Mouse (Mus musculus) erythroblast, embryonic 14.5 days (primary cell): ENCODE results near the gene Grip1. TPM values are rescaled to one million over a fixed set of nuclear protein-coding genes. Genes with fewer than 3 reads are reported as not detected.

Source experiments
- H3K27me3 ChIP-seq: 2 replicates; pipeline ENCODE4 v1.6.1; 2012; ENCODE audit warnings: inconsistent platforms; ENCODE audit not compliant: control insufficient read depth
- H3K36me3 ChIP-seq: 2 replicates; pipeline ENCODE4 v1.6.1; 2012; ENCODE audit warnings: mild to moderate bottlenecking, inconsistent platforms; ENCODE audit not compliant: control insufficient read depth
- H3K4me1 ChIP-seq: 2 replicates; pipeline ENCODE4 v1.6.1; 2012; ENCODE audit warnings: inconsistent platforms; ENCODE audit not compliant: control insufficient read depth
- H3K4me3 ChIP-seq: replicated peaks from 2 replicates; pipeline ENCODE3; 2012; ENCODE audit warnings: moderate library complexity, mild to moderate bottlenecking, inconsistent platforms
- H3K9me3 ChIP-seq: 2 replicates; pipeline ENCODE4 v1.6.1; 2012; ENCODE audit warnings: low read length, inconsistent platforms, mixed read lengths; ENCODE audit not compliant: control insufficient read depth
- GATA1 ChIP-seq: IDR thresholded peaks from 2 replicates; pipeline ENCODE4 v1.6.1; 2012; ENCODE audit warnings: low read length, inconsistent platforms, mixed read lengths
- TAL1 ChIP-seq: IDR thresholded peaks from 3 replicates; pipeline ENCODE4 v1.6.1; 2012; ENCODE audit warnings: low read length, inconsistent platforms, mixed read lengths
- polyA plus RNA-seq: library from polyadenylated mRNA; stranded (reverse); fragments of >175 nt; gene quantifications from 2 replicates; pipeline ENCODE4 v1.2.3, GENCODE M21; 2012

The Grip1 gene
- polyA plus RNA-seq, 1 experiment = not detected

- no peaks in the 10 kb centered on the region for H3K4me1 ChIP-seq
- H3K4me3 ChIP-seq = no peak overlapping the region
- H3K36me3 ChIP-seq = no peaks in the 10 kb centered on the region
- H3K9me3 ChIP-seq = no peaks in the 10 kb centered on the region; the same call in 1 of the 2 replicates
- H3K27me3 ChIP-seq = no peaks in the 10 kb centered on the region
- TF ChIP-seq GATA1 = no peak
- TF ChIP-seq TAL1 = no peak
Observed at GRCm38 (mm10) chr10:120064424-120064823, 610.8 kb downstream of the Grip1 start.

- H3K9me3 ChIP-seq = no peaks in the 10 kb centered on the region; the same call in 1 of the 2 replicates
- H3K36me3 ChIP-seq = no peaks in the 10 kb centered on the region
- no peak for TF ChIP-seq TAL1
- no peak for TF ChIP-seq GATA1
- no peak overlapping the region for H3K4me3 ChIP-seq
- no peaks in the 10 kb centered on the region for H3K27me3 ChIP-seq
- H3K4me1 ChIP-seq = no peaks in the 10 kb centered on the region
Observed at GRCm38 (mm10) chr10:120066319-120066718, 612.7 kb downstream of the Grip1 start.

- no peak for TF ChIP-seq GATA1
- H3K4me1 ChIP-seq = no peaks in the 10 kb centered on the region
- H3K27me3 ChIP-seq = no peaks in the 10 kb centered on the region
- H3K9me3 ChIP-seq = no peaks in the 10 kb centered on the region
- H3K4me3 ChIP-seq = no peak overlapping the region
- H3K36me3 ChIP-seq = peaks cover 9% of the 10 kb centered on the region
Observed at GRCm38 (mm10) chr10:120077850-120078249, 624.2 kb downstream of the Grip1 start.

GRCm38 (mm10) chr10:120092548-120092947 is 638.9 kb downstream of the Grip1 start:
- TF ChIP-seq GATA1 (no peak), TAL1 (no peak)
- H3K27me3 ChIP-seq = no peaks in the 10 kb centered on the region
- H3K9me3 ChIP-seq = no peaks in the 10 kb centered on the region
- no peaks in the 10 kb centered on the region for H3K4me1 ChIP-seq
- no peak overlapping the region for H3K4me3 ChIP-seq
- peaks cover 96% of the 10 kb centered on the region for H3K36me3 ChIP-seq

GRCm38 (mm10) chr10:120095136-120095535 is 641.5 kb downstream of the Grip1 start:
- Histone ChIP-seq H3K9me3 (no peaks in the 10 kb centered on the region), H3K27me3 (no peaks in the 10 kb centered on the region), H3K4me1 (no peaks in the 10 kb centered on the region), H3K4me3 (no peak overlapping the region), H3K36me3 (peaks cover 94% of the 10 kb centered on the region)
- no peak for TF ChIP-seq TAL1
- no peak for TF ChIP-seq GATA1

- TF ChIP-seq GATA1 = no peak
- TF ChIP-seq TAL1 = no peak
- Histone ChIP-seq H3K4me1 (no peaks in the 10 kb centered on the region), H3K9me3 (no peaks in the 10 kb centered on the region), H3K36me3 (peaks cover 96% of the 10 kb centered on the region), H3K4me3 (no peak overlapping the region), H3K27me3 (no peaks in the 10 kb centered on the region)
Observed at GRCm38 (mm10) chr10:120095716-120096115, 642.1 kb downstream of the Grip1 start.

- TF ChIP-seq GATA1 = no peak
- no peak for TF ChIP-seq TAL1
- no peaks in the 10 kb centered on the region for H3K27me3 ChIP-seq
- H3K9me3 ChIP-seq = no peaks in the 10 kb centered on the region
- H3K36me3 ChIP-seq = peaks cover 96% of the 10 kb centered on the region
- no peak overlapping the region for H3K4me3 ChIP-seq
- peaks cover 2% of the 10 kb centered on the region for H3K4me1 ChIP-seq
Observed at GRCm38 (mm10) chr10:120097564-120097963, 643.9 kb downstream of the Grip1 start.

- peaks cover 95% of the 10 kb centered on the region for H3K36me3 ChIP-seq
- peaks cover 2% of the 10 kb centered on the region for H3K4me1 ChIP-seq
- TF ChIP-seq TAL1 (no peak), GATA1 (no peak)
- no peaks in the 10 kb centered on the region for H3K9me3 ChIP-seq
- no peak overlapping the region for H3K4me3 ChIP-seq
- no peaks in the 10 kb centered on the region for H3K27me3 ChIP-seq
Observed at GRCm38 (mm10) chr10:120100806-120101205, 647.2 kb downstream of the Grip1 start.

- TF ChIP-seq GATA1 = no peak
- TF ChIP-seq TAL1 = no peak
- no peaks in the 10 kb centered on the region for H3K27me3 ChIP-seq
- H3K4me3 ChIP-seq = peak overlapping the region; percentile 68
- H3K4me1 ChIP-seq = peaks cover 24% of the 10 kb centered on the region
- no peaks in the 10 kb centered on the region for H3K9me3 ChIP-seq
- H3K36me3 ChIP-seq = peaks cover 47% of the 10 kb centered on the region
Observed at GRCm38 (mm10) chr10:120111691-120112319, 658.2 kb downstream of the Grip1 start.
